Mouse (Mus musculus): ENCODE data around the gene Gdap1l1.
"Not testable (repeated sequence)": the region's sequence is repeated elsewhere in the genome, so short reads cannot be mapped to it uniquely, and the experiment has no call there.

The Gdap1l1 gene

DNA sequence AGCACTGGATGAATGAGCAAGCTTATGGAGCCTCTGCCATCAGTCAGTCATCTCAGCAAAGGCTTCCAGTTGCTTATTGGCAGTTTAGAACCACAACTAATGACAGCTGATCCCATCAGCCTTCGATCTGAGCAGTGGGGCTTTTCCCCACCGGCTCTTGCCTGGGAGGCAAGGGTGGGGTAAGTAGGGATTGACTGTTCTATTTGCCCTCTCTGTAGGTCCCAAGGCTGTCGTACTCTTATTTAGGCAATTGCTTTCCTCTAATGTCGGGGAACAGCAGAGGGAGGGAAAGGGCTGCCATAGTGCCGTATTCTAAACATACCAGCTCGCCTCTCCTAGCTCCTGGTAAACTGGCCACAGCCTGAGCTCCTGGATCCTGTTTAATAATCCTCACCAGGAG is 13.7 kb upstream of the Gdap1l1 start, which contains the start of gene Oser1:
Oser1 (minus strand) TSS at position 101 of the 400 bp plus-strand sequence.
- DNase-seq (ENCODE audit: low spot score): no peak

DNA sequence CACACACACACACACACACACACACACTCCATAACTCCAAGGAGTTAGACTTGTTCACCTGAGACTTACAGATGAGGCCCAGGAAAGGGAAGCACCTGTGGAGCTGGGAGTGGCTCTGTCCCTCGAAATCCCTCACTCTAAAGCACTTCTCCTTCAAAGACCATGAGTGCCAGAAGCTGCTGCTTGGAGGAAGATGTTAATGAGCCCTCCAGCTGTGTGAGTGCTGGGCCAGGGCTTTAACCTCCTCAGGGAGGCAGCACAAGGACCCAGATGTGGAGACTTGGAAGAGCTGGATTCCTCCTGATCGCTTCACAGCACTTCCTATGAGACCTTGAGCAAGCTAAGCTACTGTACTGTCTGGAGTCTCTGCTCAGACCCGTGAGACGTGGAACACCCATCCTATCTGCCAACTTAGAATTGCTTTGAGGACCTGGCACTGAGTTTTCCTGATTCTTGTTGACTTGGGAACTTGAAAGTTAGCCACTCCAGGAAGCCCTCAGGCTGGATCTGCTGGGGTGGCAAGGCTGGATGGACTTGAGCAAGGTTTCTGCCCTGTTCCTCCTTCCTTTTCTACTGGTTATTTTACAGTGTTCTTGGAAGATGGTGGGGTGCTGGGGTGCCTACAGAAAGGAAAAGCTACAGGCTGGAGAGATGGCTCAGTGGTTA is 9.8 kb upstream of the Gdap1l1 start:
- DNase-seq (ENCODE audit: low spot score): no peak

DNA sequence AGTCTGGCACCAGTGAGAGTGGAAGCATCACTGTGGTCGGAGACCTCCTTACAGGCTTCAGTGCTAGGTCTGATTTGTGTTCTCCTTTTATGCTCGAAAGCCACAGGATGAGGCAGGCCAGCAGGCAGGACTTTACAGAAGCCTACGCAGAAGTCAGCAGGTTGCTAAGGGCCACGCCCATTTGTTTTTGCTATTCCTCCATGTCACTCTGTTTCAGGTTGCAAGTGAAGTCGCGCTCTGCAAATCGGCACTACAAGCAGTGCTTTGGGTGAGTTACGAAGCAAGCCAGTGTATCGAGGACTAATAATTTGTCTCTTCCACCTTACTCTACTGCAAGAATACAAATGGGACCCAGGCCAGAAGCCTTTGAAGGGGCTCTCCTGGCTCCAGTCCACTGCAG is 7.0 kb upstream of the Gdap1l1 start:
- no peak for DNase-seq (ENCODE audit: low spot score)

GRCm38 (mm10) chr2:163433971-163434370 is 4.3 kb upstream of the Gdap1l1 start:
- DNase-seq (ENCODE audit: low spot score): no peak

DNA sequence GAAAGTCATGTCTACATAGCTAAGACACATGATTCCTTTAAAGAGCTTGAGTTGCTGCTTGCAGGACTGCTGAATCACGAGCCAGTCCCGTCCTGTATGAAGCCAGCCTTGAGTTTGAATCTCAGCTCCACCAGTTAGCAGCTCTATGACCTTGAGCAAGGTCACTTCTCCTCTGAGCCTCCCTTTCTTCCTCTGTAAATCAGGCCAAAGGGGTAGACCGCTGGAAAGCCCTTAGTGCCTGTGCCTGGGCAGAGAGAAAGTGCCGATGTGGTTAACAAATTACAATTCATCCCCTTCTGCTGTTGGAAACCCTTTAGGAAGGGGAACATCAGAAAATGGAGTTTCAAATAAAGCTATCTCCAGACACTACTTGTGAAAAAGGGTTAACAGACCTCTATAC is 476 bp upstream of the Gdap1l1 start:
- no peak for DNase-seq (ENCODE audit: low spot score)

GRCm38 (mm10) chr2:163438619-163439451 is 559 bp downstream of the Gdap1l1 start:
- no peak for DNase-seq (ENCODE audit: low spot score)

DNA sequence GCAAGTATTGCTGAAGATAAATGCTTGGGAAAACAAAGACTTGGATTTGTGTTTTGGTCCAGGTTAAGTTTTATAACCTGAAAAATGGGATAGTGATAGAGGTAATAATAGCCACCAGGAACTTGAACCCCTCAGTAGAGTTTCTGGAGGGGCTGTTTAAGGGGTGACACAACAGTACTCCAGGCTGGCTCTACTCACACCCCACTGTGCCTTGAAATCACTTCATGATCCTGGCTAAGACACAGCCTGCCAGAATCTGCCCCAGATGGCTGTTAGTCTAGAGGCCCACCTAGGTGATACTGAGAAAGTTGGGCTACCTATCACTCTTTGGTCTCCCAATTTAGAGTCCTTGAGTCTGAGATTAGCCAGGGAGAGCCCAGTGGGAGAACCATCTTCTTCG is 1.2 kb downstream of the Gdap1l1 start:
- DNase-seq (ENCODE audit: low spot score): no peak

DNA sequence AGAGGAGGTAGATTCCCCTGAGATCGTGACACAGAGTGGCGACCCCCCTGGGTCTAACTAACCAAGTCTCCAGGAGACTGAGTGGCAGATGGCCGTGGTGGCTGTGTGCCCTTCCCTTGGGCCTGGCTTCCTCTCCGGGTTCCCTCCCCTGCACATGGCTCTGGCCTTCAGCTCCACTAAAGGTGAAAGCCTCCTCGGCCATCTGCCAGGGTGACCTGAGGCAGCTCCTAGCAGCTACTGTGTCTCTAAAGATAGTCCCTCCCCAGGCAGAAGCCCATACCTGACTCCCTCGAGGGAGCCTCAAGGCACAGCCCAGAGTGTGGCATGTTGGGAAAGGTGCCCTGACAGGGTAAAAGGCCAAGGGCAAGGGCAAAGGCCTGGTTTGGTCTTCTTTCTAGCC is 5.3 kb downstream of the Gdap1l1 start:
- no peak for DNase-seq (ENCODE audit: low spot score)

DNA sequence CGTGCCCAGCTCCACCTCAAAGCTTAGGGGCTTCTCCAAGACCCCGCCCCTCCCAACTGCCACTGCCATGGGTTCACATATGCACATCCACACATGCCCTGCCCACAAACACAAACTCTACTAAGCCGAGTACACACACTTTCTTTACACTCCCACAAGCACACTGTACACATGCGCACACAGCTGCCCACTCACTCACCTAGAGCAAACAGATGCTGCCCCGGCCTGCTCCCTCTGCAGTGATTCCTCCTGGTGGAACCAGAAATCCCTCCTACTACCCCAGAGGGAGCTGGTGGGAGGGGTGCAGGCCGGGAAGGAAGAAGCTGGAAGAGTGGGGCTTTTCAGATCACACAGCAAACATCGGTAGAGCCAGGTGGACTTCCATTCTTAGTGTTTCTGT is 5.7 kb downstream of the Gdap1l1 start:
- no peak for DNase-seq (ENCODE audit: low spot score)

- no peak for DNase-seq (ENCODE audit: low spot score)
Measured at GRCm38 (mm10) chr2:163447375-163447774, 9.1 kb downstream of the Gdap1l1 start.

DNA sequence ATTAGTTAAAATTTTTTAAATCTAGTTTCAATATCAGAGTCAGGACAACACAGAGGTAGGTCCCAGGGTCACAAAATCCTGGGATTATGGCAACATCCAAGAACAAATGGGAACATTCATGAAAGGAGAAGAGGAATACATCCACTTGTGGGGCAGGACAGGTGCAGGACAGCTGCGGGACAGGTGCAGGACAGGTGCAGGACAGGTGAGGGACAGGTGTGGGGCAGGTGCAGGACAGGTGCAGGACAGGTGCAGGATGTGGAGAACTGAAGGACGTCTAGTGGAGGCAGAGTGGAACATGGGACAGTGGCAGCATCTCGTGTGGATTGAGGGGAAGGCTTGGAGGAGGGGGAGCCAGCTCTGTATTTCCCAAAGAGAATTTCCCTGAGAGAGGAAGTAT is 11.0 kb downstream of the Gdap1l1 start:
- no peak for DNase-seq (ENCODE audit: low spot score)

GRCm38 (mm10) chr2:163450668-163451295 is 12.5 kb downstream of the Gdap1l1 start:
- DNase-seq (ENCODE audit: low spot score): no peak

DNA sequence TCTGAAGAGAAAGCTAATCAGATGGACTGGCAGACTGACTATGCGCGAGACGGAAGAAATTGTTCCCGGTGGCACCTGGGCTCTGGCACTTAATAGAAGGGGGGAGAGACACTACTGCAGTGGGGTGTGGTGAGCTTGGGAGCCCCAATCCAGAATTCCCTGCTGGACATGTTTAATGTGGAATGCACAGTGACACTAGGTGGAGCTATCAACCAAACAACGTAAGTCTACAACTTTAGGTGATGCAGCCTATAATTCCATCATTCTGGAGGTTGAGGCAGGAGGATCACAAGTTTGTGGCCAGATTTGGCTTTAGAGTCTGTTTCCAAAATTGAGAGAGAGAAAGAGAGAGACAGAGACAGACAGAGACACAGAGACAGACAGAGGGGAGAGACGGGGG is 14.5 kb downstream of the Gdap1l1 start:
- DNase-seq (ENCODE audit: low spot score): no peak

GRCm38 (mm10) chr2:163453378-163453777 is 15.1 kb downstream of the Gdap1l1 start:
- DNase-seq (ENCODE audit: low spot score): no peak

DNA sequence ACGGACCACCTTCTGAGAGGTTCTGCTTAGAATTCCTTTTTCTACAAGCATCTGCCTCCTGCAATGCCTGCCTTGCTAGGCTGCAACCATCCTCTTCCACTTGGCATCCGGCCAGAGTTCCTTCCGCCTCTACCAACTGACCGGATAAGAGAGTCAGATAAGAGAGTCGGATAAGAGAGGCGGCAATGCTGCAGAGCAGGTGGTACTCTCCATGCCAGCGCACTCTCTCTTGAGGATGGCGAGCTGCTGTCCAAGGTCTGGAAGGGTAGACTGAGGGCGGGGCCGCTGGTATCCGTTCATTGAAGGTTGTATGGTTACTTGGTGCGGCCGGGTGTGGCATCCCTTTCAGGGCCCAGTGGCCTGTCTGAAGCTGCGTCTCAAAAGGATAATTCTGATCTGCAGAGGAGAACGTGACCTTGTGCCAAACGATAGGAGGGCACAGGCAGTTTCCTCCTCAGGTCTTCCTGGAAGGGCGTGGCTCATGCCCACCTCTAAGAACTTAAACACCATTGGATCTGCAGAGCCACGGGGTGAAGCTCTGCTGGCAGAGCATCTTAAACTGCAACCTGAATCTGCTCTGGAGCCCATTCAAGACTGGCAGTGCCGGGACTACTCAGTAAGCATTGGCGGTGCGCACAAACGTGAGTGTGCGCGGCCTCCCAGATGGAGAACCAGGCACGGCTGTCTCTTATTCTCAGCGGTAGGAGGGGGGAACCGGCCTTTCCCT is 20.4 kb downstream of the Gdap1l1 start:
- DNase-seq (ENCODE audit: low spot score): no peak

DNA sequence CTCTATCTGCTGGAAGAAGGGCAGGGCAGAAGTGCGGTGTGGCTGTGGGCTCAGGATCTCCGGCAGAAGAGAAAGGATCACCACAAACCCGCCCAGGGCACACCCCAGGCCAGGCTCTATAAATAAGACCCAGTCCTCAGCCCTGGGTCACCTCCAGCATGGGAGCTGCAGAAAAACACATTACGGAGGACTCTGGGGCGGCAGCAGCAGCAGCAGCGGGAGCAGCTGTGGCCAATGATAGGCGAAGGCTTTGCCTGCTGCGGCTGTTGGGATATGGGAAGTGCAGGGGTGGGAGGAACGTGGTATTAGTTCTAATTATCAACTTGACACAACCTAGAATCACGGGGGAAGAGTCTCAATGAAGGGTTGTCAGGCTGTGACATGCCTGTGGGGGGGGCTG is 21.1 kb downstream of the Gdap1l1 start:
- no peak for DNase-seq (ENCODE audit: low spot score)

DNA sequence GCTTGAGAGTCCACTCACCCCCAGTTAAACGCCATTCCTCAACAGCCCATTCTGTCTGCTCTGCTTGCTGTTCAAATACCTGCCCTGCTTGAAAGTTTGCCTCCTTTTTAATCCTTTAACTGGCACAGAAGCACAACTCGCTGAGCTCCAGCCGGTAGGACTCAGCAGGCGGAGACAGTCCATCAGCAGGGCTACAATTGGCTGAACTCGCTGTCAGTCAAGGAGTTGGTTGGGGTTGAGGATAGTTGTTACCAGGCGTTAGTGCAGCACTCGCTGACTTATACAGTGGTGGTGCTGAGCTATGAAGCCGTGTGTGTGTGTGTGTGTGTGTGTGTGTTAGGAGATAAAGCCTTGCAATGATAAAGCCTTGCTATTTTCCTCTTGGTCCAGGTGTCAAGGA is 22.3 kb downstream of the Gdap1l1 start:
- DNase-seq (ENCODE audit: low spot score): no peak

- not testable (repeated sequence) for DNase-seq (ENCODE audit: low spot score)
Measured at GRCm38 (mm10) chr2:163461307-163461706, 23.0 kb downstream of the Gdap1l1 start.

DNA sequence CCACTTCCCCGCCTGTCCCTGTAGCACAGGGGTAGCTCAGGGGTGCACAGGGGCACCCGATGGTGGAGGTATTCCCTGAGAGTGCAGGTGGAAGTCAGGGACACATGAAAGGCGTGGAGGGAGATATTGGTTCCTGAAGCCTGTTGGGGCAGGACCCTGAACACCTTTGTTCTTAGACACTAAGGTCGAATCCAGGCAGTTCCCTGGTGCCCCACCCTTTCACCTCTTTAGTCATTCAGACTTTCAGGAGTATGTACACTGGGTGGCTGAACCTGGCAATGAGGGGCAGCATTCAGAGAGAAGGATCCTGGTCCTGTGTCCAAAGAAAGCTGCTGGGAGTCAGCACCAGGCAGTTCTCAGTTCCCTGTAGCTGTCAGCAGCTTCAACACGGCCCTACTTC is 24.1 kb downstream of the Gdap1l1 start:
- no peak for DNase-seq (ENCODE audit: low spot score)

DNA sequence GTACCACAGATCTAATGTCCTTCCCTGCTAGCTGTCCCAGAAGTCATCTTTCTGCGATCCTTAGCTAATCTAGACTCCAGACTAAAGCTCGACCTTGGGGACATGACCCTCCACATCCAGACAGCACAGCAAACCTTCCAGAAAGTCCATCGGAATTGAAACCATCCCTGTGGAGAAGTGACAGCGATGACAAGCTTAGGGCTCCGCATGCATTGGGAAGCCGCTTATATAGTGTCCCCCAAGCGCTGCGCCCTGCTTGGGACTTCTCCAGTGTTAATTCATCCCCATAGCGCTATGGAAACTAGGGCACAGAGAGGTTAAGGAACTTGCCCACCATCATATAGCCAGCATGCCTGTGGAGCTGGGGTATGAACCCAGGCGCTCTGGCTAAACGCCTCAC is 24.5 kb downstream of the Gdap1l1 start:
- no peak for DNase-seq (ENCODE audit: low spot score)

- no peak for DNase-seq (ENCODE audit: low spot score)
Measured at GRCm38 (mm10) chr2:163463251-163463769, 25.0 kb downstream of the Gdap1l1 start.

- DNase-seq (ENCODE audit: low spot score): no peak
Measured at GRCm38 (mm10) chr2:163463998-163464397, 25.7 kb downstream of the Gdap1l1 start.
